Mouse (Mus musculus): ENCODE data around the gene Vopp1. TPM values are rescaled to one million over a fixed set of nuclear protein-coding genes. Genes with fewer than 3 reads are reported as not detected.

The Vopp1 gene
- polyA plus RNA-seq, 2 experiments = 26.8 to 31.2 TPM

DNA sequence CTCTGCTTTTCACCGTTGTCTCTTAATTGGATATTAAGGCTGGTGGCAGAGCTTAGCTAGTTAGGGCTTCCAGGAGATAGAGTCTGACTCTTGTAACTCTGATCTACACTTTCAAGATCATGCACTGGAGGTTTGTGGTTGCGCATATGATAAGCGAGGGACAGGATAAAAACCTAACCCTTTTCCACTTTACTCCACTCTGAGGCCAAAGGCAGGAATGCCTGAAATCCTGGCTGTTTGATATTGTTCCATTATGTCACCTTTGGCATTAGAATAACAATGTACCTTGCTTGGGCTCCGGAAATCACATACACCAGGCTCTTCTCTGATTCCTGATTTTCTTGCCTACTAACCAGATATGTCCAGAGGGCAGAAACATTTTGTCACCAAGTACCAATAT is 123.3 kb downstream of the Vopp1 start:
- no peaks in the 10 kb centered on the region for H3K27me3 ChIP-seq (ENCODE audit: control insufficient read depth, insufficient read depth, low read length)
- WGBS (ENCODE audit: insufficient replicate concordance) = 60% methylated on average over 4 of the region's 4 CpGs
- peaks cover 10 to 12% of the 10 kb centered on the region in 2 experiments; a peak in 3 of 4 replicates for H3K4me1 ChIP-seq (replicated peaks; ENCODE audit: control insufficient read depth in 2 of 2, insufficient read depth in 2 of 2, low read length in 1 of 2)
- H3K36me3 ChIP-seq (replicated peaks; ENCODE audit: control insufficient read depth, insufficient read depth, low read depth) = no peaks in the 10 kb centered on the region
- H3K9me3 ChIP-seq (ENCODE audit: control insufficient read depth, low read length) = no peaks in the 10 kb centered on the region
- peak overlapping the region; percentile 92 for H3K4me2 ChIP-seq (ENCODE audit: low read depth)
- no peak overlapping the region for H3K27ac ChIP-seq
- H3K9ac ChIP-seq (replicated peaks) = no peak overlapping the region
- ATAC-seq (ENCODE audit: insufficient read depth) (no peak), DNase-seq (ENCODE audit: low read depth in 3 of 3, low spot score in 3 of 3) (no peak)
- peak overlapping the region; percentile 6 to 64; a peak in 3 of 4 replicates for H3K4me3 ChIP-seq (ENCODE audit: insufficient read depth in 1 of 2, low read depth in 2 of 2, low read length in 2 of 2)
- TF ChIP-seq EP300 (IDR thresholded peaks at IDR 0.05; ENCODE audit: low read depth) (no peak), CTCF (IDR thresholded peaks at IDR 0.05; ENCODE audit: low read depth) (no peak)

DNA sequence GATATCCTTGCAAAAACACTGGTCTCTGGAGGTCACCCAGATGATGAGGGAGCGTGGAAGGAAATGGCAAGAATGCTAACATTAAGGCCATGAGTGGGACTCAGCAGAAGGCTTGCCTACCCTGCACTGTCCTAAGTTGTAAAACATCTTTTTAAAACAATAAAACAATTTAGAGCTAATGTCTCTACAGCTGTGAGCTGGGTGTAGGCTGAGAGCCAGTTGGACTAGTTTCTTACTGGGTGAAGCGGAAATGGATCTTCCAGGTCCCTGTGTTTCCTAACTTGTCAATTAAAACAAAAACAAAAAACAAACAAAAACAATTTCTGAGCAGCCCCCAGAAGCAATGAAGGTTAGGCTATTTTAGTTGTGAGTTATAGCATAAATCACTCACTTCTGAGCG is 131.8 kb downstream of the Vopp1 start:
- H3K4me3 ChIP-seq (ENCODE audit: insufficient read depth in 1 of 2, low read depth in 2 of 2, low read length in 2 of 2) = no peak overlapping the region
- H3K4me2 ChIP-seq (ENCODE audit: low read depth) = no peak overlapping the region
- no peaks in the 10 kb centered on the region for H3K36me3 ChIP-seq (replicated peaks; ENCODE audit: control insufficient read depth, insufficient read depth, low read depth)
- TF ChIP-seq CTCF (IDR thresholded peaks at IDR 0.05; ENCODE audit: low read depth) (no peak), EP300 (IDR thresholded peaks at IDR 0.05; ENCODE audit: low read depth) (no peak)
- no peak overlapping the region for H3K9ac ChIP-seq (replicated peaks)
- no peaks in the 10 kb centered on the region for H3K27me3 ChIP-seq (ENCODE audit: control insufficient read depth, insufficient read depth, low read length)
- no peaks in the 10 kb centered on the region for H3K9me3 ChIP-seq (ENCODE audit: control insufficient read depth, low read length)
- no peak overlapping the region for H3K27ac ChIP-seq
- ATAC-seq (ENCODE audit: insufficient read depth) (no peak), DNase-seq (ENCODE audit: low read depth in 3 of 3, low spot score in 3 of 3) (no peak)
- 76% methylated on average over 3 of the region's 3 CpGs for WGBS (ENCODE audit: insufficient replicate concordance)
- H3K4me1 ChIP-seq (replicated peaks; ENCODE audit: control insufficient read depth in 2 of 2, insufficient read depth in 2 of 2, low read length in 1 of 2) = peaks cover 5 to 9% of the 10 kb centered on the region in 2 experiments; a peak in 3 of 4 replicates

- 1% methylated on average over 51 of the region's 52 CpGs for WGBS (ENCODE audit: insufficient replicate concordance)
- ATAC-seq (ENCODE audit: insufficient read depth) (peak; percentile 98), DNase-seq (ENCODE audit: low read depth in 3 of 3, low spot score in 3 of 3) (peak; percentile 63 to 79 (median 64))
- H3K27ac ChIP-seq = peak within 1 kb of the TSS; percentile 56
- peak within 1 kb of the TSS; percentile 66 to 69 for H3K4me3 ChIP-seq (ENCODE audit: insufficient read depth in 1 of 2, low read depth in 2 of 2, low read length in 2 of 2)
- H3K9ac ChIP-seq (replicated peaks) = peak within 1 kb of the TSS; percentile 58
- H3K4me2 ChIP-seq (ENCODE audit: low read depth) = peak within 1 kb of the TSS; percentile 74
- peaks cover 5 to 9% of the 10 kb centered on the region in 2 experiments; a peak in 3 of 4 replicates for H3K4me1 ChIP-seq (replicated peaks; ENCODE audit: control insufficient read depth in 2 of 2, insufficient read depth in 2 of 2, low read length in 1 of 2)
- H3K9me3 ChIP-seq (ENCODE audit: control insufficient read depth, low read length) = no peaks in the 10 kb centered on the region
- no peaks in the 10 kb centered on the region for H3K27me3 ChIP-seq (ENCODE audit: control insufficient read depth, insufficient read depth, low read length)
- peak; percentile 49 for TF ChIP-seq CTCF (IDR thresholded peaks at IDR 0.05; ENCODE audit: low read depth)
- TF ChIP-seq EP300 (IDR thresholded peaks at IDR 0.05; ENCODE audit: low read depth) = no peak
- H3K36me3 ChIP-seq (replicated peaks; ENCODE audit: control insufficient read depth, insufficient read depth, low read depth) = no peaks in the 10 kb centered on the region
These were observed 133.3 kb downstream of the Vopp1 start, which contains the start of gene Pyurf for GRCm38 (mm10) chr6:57691467-57692261. Gene Pyurf (minus strand): TSS chr6:57692078.

DNA sequence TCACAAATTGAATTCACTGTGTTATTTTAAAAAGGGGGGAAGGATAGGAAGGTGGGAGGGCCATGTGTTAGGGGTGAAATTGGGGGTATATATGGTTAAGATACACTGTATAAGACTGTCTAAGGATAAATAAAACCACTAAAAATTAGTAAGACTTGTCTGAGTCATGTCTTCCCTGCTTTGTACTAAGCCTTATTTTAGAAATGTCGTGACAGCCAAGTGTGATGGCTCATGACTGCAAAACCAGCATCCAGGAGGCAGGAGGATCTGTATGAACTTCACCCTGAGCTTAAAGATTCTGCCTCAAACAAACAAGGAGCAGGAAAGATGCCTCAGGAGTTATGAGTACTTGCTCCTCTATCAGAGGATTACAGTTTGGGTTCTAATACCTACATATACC is 140.8 kb downstream of the Vopp1 start:
- H3K4me1 ChIP-seq (replicated peaks; ENCODE audit: control insufficient read depth in 2 of 2, insufficient read depth in 2 of 2, low read length in 1 of 2) = no peaks in the 10 kb centered on the region

More for the DNA sequence above, 140.8 kb downstream of the Vopp1 start:
- no peaks in the 10 kb centered on the region for H3K36me3 ChIP-seq (replicated peaks; ENCODE audit: control insufficient read depth, insufficient read depth, low read depth)
- ATAC-seq (ENCODE audit: insufficient read depth) (no peak), DNase-seq (ENCODE audit: low read depth in 3 of 3, low spot score in 3 of 3) (no peak)
- no peaks in the 10 kb centered on the region for H3K27me3 ChIP-seq (ENCODE audit: control insufficient read depth, insufficient read depth, low read length)
- WGBS (ENCODE audit: insufficient replicate concordance) = 68% methylated on average over 1 of the region's 1 CpGs
- H3K9ac ChIP-seq (replicated peaks) = no peak overlapping the region
- no peak for TF ChIP-seq EP300 (IDR thresholded peaks at IDR 0.05; ENCODE audit: low read depth)
- TF ChIP-seq CTCF (IDR thresholded peaks at IDR 0.05; ENCODE audit: low read depth) = no peak
- H3K4me2 ChIP-seq (ENCODE audit: low read depth) = no peak overlapping the region
- H3K27ac ChIP-seq = no peak overlapping the region
- H3K9me3 ChIP-seq (ENCODE audit: control insufficient read depth, low read length) = no peaks in the 10 kb centered on the region
- H3K4me3 ChIP-seq (ENCODE audit: insufficient read depth in 1 of 2, low read depth in 2 of 2, low read length in 2 of 2) = no peak overlapping the region

Other genes with a start within 250 kb of the Vopp1 start
- gene Herc6, start 244.2 kb downstream of the Vopp1 start, polyA plus RNA-seq (2012; rRNA removed) = 1.3 and 2.3 TPM in 2 replicates
- gene Herc6, start 244.2 kb downstream of the Vopp1 start, polyA plus RNA-seq (2014; fragmentation: Nextera tagmentation; extraction: Ambion mirVana) = 2.7 and 3.7 TPM in 2 replicates
- 3.5 and 4.7 TPM in 2 replicates for gene Pyurf, start 133.1 kb downstream of the Vopp1 start, polyA plus RNA-seq (2012; rRNA removed)
- gene Pyurf, start 133.1 kb downstream of the Vopp1 start, polyA plus RNA-seq (2014; fragmentation: Nextera tagmentation; extraction: Ambion mirVana) = 6.9 and 7.6 TPM in 2 replicates
- gene Lancl2, start 122.6 kb downstream of the Vopp1 start, polyA plus RNA-seq (2012; rRNA removed) = 4.9 and 7.1 TPM in 2 replicates
- 13.5 and 14.6 TPM in 2 replicates for gene Lancl2, start 122.6 kb downstream of the Vopp1 start, polyA plus RNA-seq (2014; fragmentation: Nextera tagmentation; extraction: Ambion mirVana)
- not detected in 2 replicates for gene Vmn1r21, start 25.2 kb upstream of the Vopp1 start, polyA plus RNA-seq (2012; rRNA removed)
- not detected in 2 replicates for gene Vmn1r21, start 25.2 kb upstream of the Vopp1 start, polyA plus RNA-seq (2014; fragmentation: Nextera tagmentation; extraction: Ambion mirVana)
- gene Vmn1r22, start 82.9 kb upstream of the Vopp1 start, polyA plus RNA-seq (2012; rRNA removed) = not detected in 2 replicates
- gene Vmn1r22, start 82.9 kb upstream of the Vopp1 start, polyA plus RNA-seq (2014; fragmentation: Nextera tagmentation; extraction: Ambion mirVana) = not detected in 2 replicates
- not detected in 2 replicates for gene Vmn1r23, start 101.7 kb upstream of the Vopp1 start, polyA plus RNA-seq (2012; rRNA removed)
- gene Vmn1r23, start 101.7 kb upstream of the Vopp1 start, polyA plus RNA-seq (2014; fragmentation: Nextera tagmentation; extraction: Ambion mirVana) = not detected in 2 replicates
- not detected in 2 replicates for gene Vmn1r24, start 136.3 kb upstream of the Vopp1 start, polyA plus RNA-seq (2012; rRNA removed)
- gene Vmn1r24, start 136.3 kb upstream of the Vopp1 start, polyA plus RNA-seq (2014; fragmentation: Nextera tagmentation; extraction: Ambion mirVana) = not detected in 2 replicates
- not detected in 2 replicates for gene Vmn1r25, start 155.7 kb upstream of the Vopp1 start, polyA plus RNA-seq (2012; rRNA removed)
- gene Vmn1r25, start 155.7 kb upstream of the Vopp1 start, polyA plus RNA-seq (2014; fragmentation: Nextera tagmentation; extraction: Ambion mirVana) = not detected in 2 replicates
- not detected in 2 replicates for gene Vmn1r26, start 190.0 kb upstream of the Vopp1 start, polyA plus RNA-seq (2012; rRNA removed)
- not detected in 2 replicates for gene Vmn1r26, start 190.0 kb upstream of the Vopp1 start, polyA plus RNA-seq (2014; fragmentation: Nextera tagmentation; extraction: Ambion mirVana)